Mouse (Mus musculus) right cerebral cortex, postnatal 10 days (tissue): ENCODE measurements at regions not wholly inside any gene's neighbourhood (a gene's known extent, or its start where the extent isn't known, plus 50 kb on each side); places are given as distances from the start of the nearest gene placed in this dataset.

Experiments
- DNase-seq, 2 experiments: peaks; one replicate each; pipeline ENCODE4 v3.0.0; 2021; ENCODE audit warnings: low spot score in 2 of 2

GRCm38 (mm10) chr16:26168216-26168615 is 62.6 kb upstream of the P3h2 start:
- DNase-seq, result no peak

GRCm38 (mm10) chr16:26164066-26164465 is 58.5 kb upstream of the P3h2 start:
- no peak for DNase-seq

- DNase-seq, result peak in 1 of 2 experiments; percentile 26
These were observed 57.8 kb upstream of the P3h2 start for GRCm38 (mm10) chr16:26163401-26163800.

- no peak for DNase-seq
These were observed 52.0 kb upstream of the P3h2 start for GRCm38 (mm10) chr16:26157606-26158005.
